Mouse (Mus musculus) bone marrow macrophage, adult 2 months (primary cell): Measurements from ENCODE around the gene Glt28d2.

ENCODE experiments used
- CTCF ChIP-seq: IDR thresholded peaks from 2 replicates; pipeline ENCODE4 v1.5.1; 2012; ENCODE audit warnings: low read depth, mild to moderate bottlenecking, low read length, moderate library complexity
- POLR2A ChIP-seq: IDR thresholded peaks from 2 replicates; pipeline ENCODE4 v1.6.1; 2012; ENCODE audit warnings: mild to moderate bottlenecking, low read depth, low read length, borderline replicate concordance

DNA sequence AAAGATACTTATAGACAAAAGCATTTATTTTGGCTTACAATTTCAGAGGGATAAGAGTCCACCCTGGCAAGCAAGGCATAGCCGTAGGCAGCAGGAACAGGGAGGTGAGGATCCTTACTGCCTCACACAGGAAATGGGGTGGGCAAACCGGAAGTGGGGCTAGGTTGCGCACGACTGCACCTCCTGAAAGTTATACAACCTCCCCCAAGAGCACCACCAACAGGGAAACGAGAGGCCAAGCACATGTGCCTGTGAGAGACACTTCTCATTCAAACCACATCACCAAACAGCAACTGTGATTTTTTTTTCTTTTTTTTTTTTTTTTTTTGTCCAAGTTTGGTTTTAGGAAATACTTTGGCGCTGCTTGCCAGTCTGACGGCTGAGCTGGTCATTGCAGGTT, 19.8 kb upstream of the Glt28d2 start:
- no peak for TF ChIP-seq CTCF
- no peak for TF ChIP-seq POLR2A
